Mouse (Mus musculus) midbrain, embryonic 12.5 days (tissue): ENCODE measurements at regions not wholly inside any gene's neighbourhood (a gene's known extent, or its start where the extent isn't known, plus 50 kb on each side); places are given as distances from the start of the nearest gene placed in this dataset.
A peak's percentile ranks its signal among the peaks of the same experiment; 100 is the strongest.

Experiments used
- ATAC-seq: fragments of 200-750 bp; cut with Nextera tagmentation; 2 replicates; pipeline ENCODE4 v1.8.0; 2017; ENCODE audit warnings: low read depth, moderate TSS enrichment, moderate library complexity; ENCODE audit not compliant: low FRiP score
- H3K27ac ChIP-seq: fragments of 300-500 bp; sonication (generic); replicated peaks from 2 replicates; pipeline ENCODE4 v1.5.1; 2016; ENCODE audit warnings: mild to moderate bottlenecking
- H3K27me3 ChIP-seq: fragments of 300-500 bp; sonication (generic); 2 replicates; pipeline ENCODE4 v1.6.1; 2016; ENCODE audit warnings: mild to moderate bottlenecking
- H3K36me3 ChIP-seq: fragments of 300-500 bp; sonication (generic); 2 replicates; pipeline ENCODE4 v1.6.1; 2016
- H3K4me1 ChIP-seq: fragments of 300-500 bp; sonication (generic); 2 replicates; pipeline ENCODE4 v1.6.1; 2016
- H3K4me2 ChIP-seq: fragments of 300-500 bp; sonication (generic); replicated peaks from 2 replicates; pipeline ENCODE4 v1.6.1; 2016; ENCODE audit warnings: mild to moderate bottlenecking, moderate library complexity
- H3K4me3 ChIP-seq: fragments of 300-500 bp; sonication (generic); 2 replicates; pipeline ENCODE4 v1.5.1; 2016; ENCODE audit warnings: mild to moderate bottlenecking
- H3K9ac ChIP-seq: fragments of 300-500 bp; sonication (generic); replicated peaks from 2 replicates; pipeline ENCODE4 v1.6.1; 2016; ENCODE audit warnings: mild to moderate bottlenecking, moderate library complexity
- H3K9me3 ChIP-seq: fragments of 300-500 bp; sonication (generic); 2 replicates; pipeline ENCODE4 v1.6.1; 2016; ENCODE audit warnings: mild to moderate bottlenecking
- WGBS: fragments of 180-500 bp; shearing (Covaris S2); methylation state at CpG from one replicate; pipeline ENCODE4 v1.1.7; 2016; 5-methylcytosine and 5-hydroxymethylcytosine counted together

- H3K27me3 ChIP-seq, result no peaks in the 10 kb centered on the region
- H3K4me2 ChIP-seq, result no peak overlapping the region
- no peak overlapping the region for H3K4me3 ChIP-seq
- no peak overlapping the region for H3K27ac ChIP-seq
- no peak overlapping the region for H3K9ac ChIP-seq
- no peaks in the 10 kb centered on the region for H3K36me3 ChIP-seq
- H3K9me3 ChIP-seq, result no peaks in the 10 kb centered on the region
- WGBS, result 80% methylated on average over 10 of the region's 10 CpGs
- ATAC-seq, result 0 out of 2 replicates have a peak, but pooled peaks have one; percentile 16
- H3K4me1 ChIP-seq, result no peaks in the 10 kb centered on the region
Observed at GRCm38 (mm10) chr9:6552731-6553130, 283.1 kb upstream of the Ddi1 start.

DNA sequence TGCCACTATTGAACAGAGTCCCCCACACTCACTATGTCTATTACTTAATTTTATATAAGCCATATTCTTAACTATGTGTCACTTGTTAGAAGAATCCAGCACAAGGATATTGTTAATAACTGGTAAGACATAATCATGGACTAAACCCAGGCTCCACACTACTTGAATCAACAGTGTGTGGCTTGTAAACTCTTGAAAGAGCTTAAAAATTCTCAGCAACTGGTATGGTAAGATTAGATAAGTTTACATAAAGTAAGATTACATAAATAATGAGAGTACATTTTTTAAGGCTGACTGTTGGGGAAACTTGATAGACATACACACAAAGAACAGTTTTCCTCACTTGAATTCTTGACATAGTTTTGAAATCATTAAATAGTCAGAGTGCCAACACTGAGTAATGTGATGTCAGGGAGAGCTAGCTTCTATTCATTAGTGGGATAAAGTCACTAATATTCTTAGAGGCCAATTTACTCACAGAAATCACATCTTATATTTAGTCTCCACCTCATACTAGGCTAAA, 270.6 kb upstream of the Ddi1 start:
- H3K27ac ChIP-seq, result no peak overlapping the region
- no peak overlapping the region for H3K9ac ChIP-seq

GRCm38 (mm10) chr9:6528836-6529235, 259.2 kb upstream of the Ddi1 start:
- no peaks in the 10 kb centered on the region for H3K27me3 ChIP-seq
- ATAC-seq, result no peak
- H3K27ac ChIP-seq, result no peak overlapping the region
- no peaks in the 10 kb centered on the region for H3K4me1 ChIP-seq
- H3K9ac ChIP-seq, result no peak overlapping the region
- no peak overlapping the region for H3K4me2 ChIP-seq
- no peaks in the 10 kb centered on the region for H3K36me3 ChIP-seq
- no peak overlapping the region for H3K4me3 ChIP-seq
- no peaks in the 10 kb centered on the region for H3K9me3 ChIP-seq

More for the DNA sequence above, 270.6 kb upstream of the Ddi1 start:
- no peak overlapping the region for H3K4me2 ChIP-seq
- H3K4me1 ChIP-seq, result no peaks in the 10 kb centered on the region
- H3K9me3 ChIP-seq, result no peaks in the 10 kb centered on the region
- ATAC-seq, result no peak
- no peak overlapping the region for H3K4me3 ChIP-seq
- no peaks in the 10 kb centered on the region for H3K36me3 ChIP-seq
- H3K27me3 ChIP-seq, result no peaks in the 10 kb centered on the region

DNA sequence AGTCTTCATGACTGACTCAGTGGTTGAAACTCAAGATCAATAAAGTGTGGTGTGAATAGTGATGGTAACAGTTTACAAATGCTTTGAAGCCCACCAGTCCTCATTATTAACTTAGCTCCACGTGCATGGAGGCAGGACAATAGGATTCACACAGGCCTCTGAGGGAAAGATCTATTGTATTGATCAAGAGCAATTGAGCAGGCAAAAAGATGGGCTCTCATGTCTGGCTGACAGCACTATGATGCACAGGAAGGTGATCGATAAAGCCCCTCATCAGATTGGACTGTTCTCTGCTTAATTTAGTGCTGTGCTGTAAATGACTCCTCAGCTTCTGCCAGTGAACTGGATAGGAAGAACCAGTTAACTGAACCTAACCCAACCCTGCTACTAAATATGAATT, 247.5 kb upstream of the Ddi1 start:
- ATAC-seq, result no peak
- 60% methylated on average over 2 of the region's 2 CpGs for WGBS
- no peaks in the 10 kb centered on the region for H3K27me3 ChIP-seq
- H3K27ac ChIP-seq, result no peak overlapping the region
- no peaks in the 10 kb centered on the region for H3K9me3 ChIP-seq
- no peak overlapping the region for H3K9ac ChIP-seq
- H3K4me1 ChIP-seq, result no peaks in the 10 kb centered on the region
- no peaks in the 10 kb centered on the region for H3K36me3 ChIP-seq
- no peak overlapping the region for H3K4me2 ChIP-seq
- no peak overlapping the region for H3K4me3 ChIP-seq

GRCm38 (mm10) chr9:6497786-6498185, 228.1 kb upstream of the Ddi1 start:
- no peaks in the 10 kb centered on the region for H3K36me3 ChIP-seq
- H3K9me3 ChIP-seq, result no peaks in the 10 kb centered on the region
- no peaks in the 10 kb centered on the region for H3K27me3 ChIP-seq
- no peaks in the 10 kb centered on the region for H3K4me1 ChIP-seq
- H3K9ac ChIP-seq, result no peak overlapping the region
- no peak for ATAC-seq
- no peak overlapping the region for H3K4me2 ChIP-seq
- no peak overlapping the region for H3K4me3 ChIP-seq
- H3K27ac ChIP-seq, result no peak overlapping the region

DNA sequence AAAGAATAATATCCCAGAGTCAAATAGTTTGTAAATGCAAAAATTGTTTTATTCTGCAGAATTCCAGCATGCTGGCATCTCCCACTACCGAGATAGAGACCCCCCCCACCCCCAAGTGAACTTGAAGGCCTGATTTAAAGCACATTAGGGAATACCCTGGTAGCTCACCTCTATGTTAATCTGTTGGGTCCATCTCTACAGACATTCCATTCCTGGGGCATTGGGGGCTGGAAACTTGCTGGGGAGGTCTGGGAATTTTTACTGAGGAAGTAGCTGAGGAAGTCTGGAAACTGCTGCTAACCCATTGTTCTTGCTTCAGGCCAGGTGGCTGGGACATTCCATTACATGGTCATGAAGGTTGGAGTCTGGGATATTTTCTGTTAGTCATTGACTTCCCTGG, 210.8 kb upstream of the Ddi1 start:
- ATAC-seq, result no peak
- Histone ChIP-seq H3K4me3 (no peak overlapping the region), H3K9ac (no peak overlapping the region), H3K4me2 (no peak overlapping the region), H3K9me3 (no peaks in the 10 kb centered on the region), H3K4me1 (no peaks in the 10 kb centered on the region), H3K27me3 (no peaks in the 10 kb centered on the region), H3K27ac (no peak overlapping the region), H3K36me3 (no peaks in the 10 kb centered on the region)
- WGBS, result 70% methylated on average over 1 of the region's 1 CpGs

DNA sequence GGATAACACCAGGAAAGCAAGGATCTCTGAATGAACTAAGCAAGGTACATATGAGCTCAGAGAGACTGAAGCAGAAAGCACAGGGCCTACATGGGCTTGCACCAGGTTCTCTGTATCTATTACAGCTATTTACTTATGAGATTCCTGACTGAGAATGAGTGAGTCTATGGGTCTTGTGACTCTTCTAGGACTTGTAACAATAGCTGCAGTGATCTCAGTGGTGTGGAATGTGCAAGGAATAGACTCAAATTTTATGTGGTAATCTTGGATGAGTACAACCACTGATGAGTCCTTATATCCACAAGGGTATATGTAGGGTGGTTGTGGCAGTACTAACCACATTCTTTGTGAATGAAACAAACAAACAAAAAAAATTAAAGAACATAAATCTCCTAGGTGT, 184.9 kb upstream of the Ddi1 start:
- H3K27me3 ChIP-seq, result no peaks in the 10 kb centered on the region

DNA sequence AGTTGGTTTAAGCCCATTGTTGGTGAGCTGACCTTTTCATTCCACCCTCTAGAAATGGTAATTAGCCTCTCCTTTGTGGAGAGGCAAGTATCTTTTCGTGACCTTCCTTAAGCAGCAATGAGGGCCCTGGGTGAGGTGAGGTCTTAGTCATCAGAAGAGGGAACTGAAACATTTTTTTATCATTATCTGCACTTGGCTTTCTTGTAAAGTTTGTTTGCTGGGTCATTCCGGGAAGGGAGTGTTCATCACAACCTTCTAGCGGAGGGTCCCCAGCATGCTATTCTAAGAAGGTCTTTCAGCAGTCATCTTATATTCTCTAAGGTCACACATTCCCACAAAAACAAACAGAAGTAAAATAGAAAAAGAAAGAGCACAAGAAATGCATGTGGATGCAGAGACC, 165.6 kb upstream of the Ddi1 start:
- Histone ChIP-seq H3K9ac (no peak overlapping the region), H3K36me3 (no peaks in the 10 kb centered on the region), H3K4me3 (no peak overlapping the region), H3K27me3 (no peaks in the 10 kb centered on the region), H3K4me2 (no peak overlapping the region), H3K9me3 (no peaks in the 10 kb centered on the region), H3K27ac (no peak overlapping the region), H3K4me1 (no peaks in the 10 kb centered on the region)
- WGBS, result 69% methylated on average over 3 of the region's 3 CpGs
- ATAC-seq, result no peak

More for the DNA sequence above, 184.9 kb upstream of the Ddi1 start:
- no peak overlapping the region for H3K27ac ChIP-seq
- H3K36me3 ChIP-seq, result no peaks in the 10 kb centered on the region
- H3K4me2 ChIP-seq, result no peak overlapping the region
- no peak overlapping the region for H3K9ac ChIP-seq
- H3K4me3 ChIP-seq, result no peak overlapping the region
- H3K9me3 ChIP-seq, result no peaks in the 10 kb centered on the region
- no peak for ATAC-seq
- no peaks in the 10 kb centered on the region for H3K4me1 ChIP-seq

DNA sequence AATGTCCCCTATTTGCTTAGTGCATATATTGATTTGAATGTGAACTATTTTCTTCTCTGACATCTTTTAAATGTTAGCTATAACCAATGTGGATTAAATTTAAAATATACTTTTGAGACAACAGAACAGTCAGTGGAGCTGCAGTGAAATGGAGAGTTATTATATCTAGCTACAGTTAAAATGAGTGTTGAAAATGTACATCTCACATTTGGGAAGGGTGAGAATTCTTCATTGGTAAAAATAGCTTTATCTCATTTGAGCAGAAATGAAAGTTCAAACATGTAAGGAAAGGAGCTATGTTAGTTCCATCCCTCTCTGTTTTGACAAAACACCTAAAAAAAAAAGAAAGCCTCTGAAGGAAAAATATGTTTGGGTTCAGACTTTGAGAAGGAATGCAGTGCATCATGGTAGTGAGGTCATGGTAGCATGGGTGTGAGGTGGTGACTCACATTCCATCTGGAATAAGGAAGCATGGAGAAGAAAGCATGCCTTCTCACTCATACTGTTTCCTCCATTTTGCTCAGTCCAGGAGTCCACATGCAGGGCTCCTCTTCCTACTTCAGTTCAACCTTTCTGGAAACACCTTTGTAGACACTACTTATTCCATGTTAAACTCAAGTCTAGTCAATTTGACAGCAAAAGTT, 164.3 kb upstream of the Ddi1 start:
- Histone ChIP-seq H3K9me3 (no peaks in the 10 kb centered on the region), H3K27ac (no peak overlapping the region), H3K36me3 (no peaks in the 10 kb centered on the region), H3K4me1 (no peaks in the 10 kb centered on the region), H3K4me2 (no peak overlapping the region), H3K4me3 (no peak overlapping the region), H3K27me3 (no peaks in the 10 kb centered on the region), H3K9ac (no peak overlapping the region)
- no peak for ATAC-seq

DNA sequence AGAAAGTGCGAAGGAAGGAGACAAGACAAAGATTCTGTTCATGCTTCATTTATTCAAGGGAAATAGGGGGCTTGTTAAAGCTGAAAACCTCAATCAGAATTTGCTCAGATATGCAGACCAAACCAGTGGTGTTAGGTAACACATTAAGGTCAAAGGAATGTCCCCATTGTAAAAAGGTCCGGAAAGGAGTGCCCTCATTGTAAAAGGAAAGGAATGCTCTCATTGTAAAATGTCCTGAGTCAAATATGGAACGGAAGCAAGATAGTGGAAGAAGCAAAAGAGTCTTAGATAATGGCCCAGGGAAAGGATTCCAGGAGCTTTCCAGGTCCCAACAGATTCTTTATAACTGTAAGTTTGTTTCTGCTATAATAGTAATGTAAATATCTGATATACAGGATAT, 161.2 kb upstream of the Ddi1 start:
- Histone ChIP-seq H3K4me3 (no peak overlapping the region), H3K27me3 (no peaks in the 10 kb centered on the region), H3K9me3 (no peaks in the 10 kb centered on the region), H3K4me1 (no peaks in the 10 kb centered on the region), H3K27ac (no peak overlapping the region), H3K4me2 (no peak overlapping the region), H3K9ac (no peak overlapping the region), H3K36me3 (no peaks in the 10 kb centered on the region)
- WGBS, result 60% methylated on average over 3 of the region's 3 CpGs
- ATAC-seq, result no peak

DNA sequence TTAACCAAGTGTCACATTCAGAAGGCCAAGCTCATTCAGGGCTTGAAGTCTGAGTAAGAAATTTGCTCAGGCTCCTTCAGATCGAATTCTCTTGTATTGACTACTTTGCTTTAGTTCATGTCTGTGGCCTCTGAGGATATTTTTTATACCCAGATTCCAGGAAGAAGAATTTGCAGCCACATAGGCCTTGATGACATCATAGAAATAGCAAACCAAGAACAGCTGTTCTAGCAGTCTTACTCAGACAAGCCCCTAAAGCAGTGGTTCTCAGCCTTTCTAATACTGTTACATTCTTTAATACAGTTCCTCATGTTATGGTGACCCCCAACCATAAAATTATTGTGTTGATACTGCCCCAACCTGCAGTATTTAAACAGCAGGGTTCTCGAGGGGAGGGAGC, 160.8 kb upstream of the Ddi1 start:
- no peaks in the 10 kb centered on the region for H3K9me3 ChIP-seq
- no peak overlapping the region for H3K9ac ChIP-seq
- H3K4me1 ChIP-seq, result no peaks in the 10 kb centered on the region
- H3K4me3 ChIP-seq, result no peak overlapping the region
- ATAC-seq, result no peak
- H3K27ac ChIP-seq, result no peak overlapping the region
- H3K4me2 ChIP-seq, result no peak overlapping the region
- no peaks in the 10 kb centered on the region for H3K27me3 ChIP-seq
- 74% methylated on average over 2 of the region's 2 CpGs for WGBS
- no peaks in the 10 kb centered on the region for H3K36me3 ChIP-seq
